Mouse (Mus musculus) stomach, embryonic 16.5 days (tissue): Measurements from ENCODE around the gene Sult2a7. TPM values are rescaled to one million over a fixed set of nuclear protein-coding genes. Genes with fewer than 3 reads are reported as not detected.

Experiments used
- polyA plus RNA-seq: library from polyadenylated mRNA; unstranded; fragments of >200 nt; fragmentation: Nextera tagmentation; extraction: Ambion mirVana; gene quantifications from 2 replicates; pipeline ENCODE4 v1.2.1, GENCODE M21; 2015

Gene Sult2a7
- polyA plus RNA-seq, 1 experiment from 2014 or later: not detected

Other genes with a start within 250 kb of the Sult2a7 start
- not detected in 2 replicates for gene Sult2a6, start 239.4 kb downstream of the Sult2a7 start, polyA plus RNA-seq
- gene Obox8, start 160.7 kb downstream of the Sult2a7 start, polyA plus RNA-seq: not detected in 2 replicates
- gene Sult2a8, start 47.5 kb downstream of the Sult2a7 start, polyA plus RNA-seq: 0.18 and 0.21 TPM in 2 replicates
- gene Vmn1r90, start 69.3 kb upstream of the Sult2a7 start, polyA plus RNA-seq: 0.20 and 0.21 TPM in 2 replicates
- not detected in 2 replicates for gene Obox7, start 165.3 kb upstream of the Sult2a7 start, polyA plus RNA-seq